Mouse (Mus musculus) kidney, embryonic 14.5 days (tissue): Measurements from ENCODE around the gene Cflar. TPM values are rescaled to one million over a fixed set of nuclear protein-coding genes. Genes with fewer than 3 reads are reported as not detected.

Experiments
- polyA plus RNA-seq: library from polyadenylated mRNA; unstranded; fragments of >200 nt; fragmentation: Nextera tagmentation; extraction: Ambion mirVana; gene quantifications from 2 replicates; pipeline ENCODE4 v1.2.1, GENCODE M21; 2014

Cflar gene
- polyA plus RNA-seq, 1 experiment from 2014 or later: 39.6 TPM

Other genes with a start within 250 kb of the Cflar start
- gene Orc2, start 206.4 kb upstream of the Cflar start, polyA plus RNA-seq: 26.4 and 36.6 TPM in 2 replicates
- gene Fam126b, start 125.2 kb upstream of the Cflar start, polyA plus RNA-seq: 6.1 and 9.6 TPM in 2 replicates
- gene Ndufb3, start 125.1 kb upstream of the Cflar start, polyA plus RNA-seq: 174 and 250 TPM in 2 replicates
- gene Als2cr12, start 15.5 kb upstream of the Cflar start, polyA plus RNA-seq: not detected in 2 replicates
- gene Casp8, start 83.9 kb downstream of the Cflar start, polyA plus RNA-seq: 35.2 and 41.3 TPM in 2 replicates